Mouse (Mus musculus) adrenal gland (tissue): ENCODE measurements around the gene Slfn8.
"Not testable (repeated sequence)": the region's sequence is repeated elsewhere in the genome, so short reads cannot be mapped to it uniquely, and the experiment has no call there.

Experiments
- intact Hi-C: fragments of 180-260 bp; cut with DNase I; formaldehyde crosslinking; loops from one replicate; pipeline ENCODE4 v1.15.1; 2025
- long read RNA-seq, 2 experiments: library from polyadenylated mRNA; unstranded; transcript quantifications; one replicate each; pipeline ENCODE4 v2.0.0; 2020; ENCODE audit warnings: borderline replicate concordance in 1 of 2; ENCODE audit not compliant: insufficient replicate concordance in 1 of 2

Gene Slfn8
- long read RNA-seq, experiment 1, partial matches to known transcripts: 1 of 1 reads
- long read RNA-seq, experiment 1, other reads (novel, unspliced or antisense): 0 of 1 reads
- long read RNA-seq, experiment 2: 0 reads

DNA sequence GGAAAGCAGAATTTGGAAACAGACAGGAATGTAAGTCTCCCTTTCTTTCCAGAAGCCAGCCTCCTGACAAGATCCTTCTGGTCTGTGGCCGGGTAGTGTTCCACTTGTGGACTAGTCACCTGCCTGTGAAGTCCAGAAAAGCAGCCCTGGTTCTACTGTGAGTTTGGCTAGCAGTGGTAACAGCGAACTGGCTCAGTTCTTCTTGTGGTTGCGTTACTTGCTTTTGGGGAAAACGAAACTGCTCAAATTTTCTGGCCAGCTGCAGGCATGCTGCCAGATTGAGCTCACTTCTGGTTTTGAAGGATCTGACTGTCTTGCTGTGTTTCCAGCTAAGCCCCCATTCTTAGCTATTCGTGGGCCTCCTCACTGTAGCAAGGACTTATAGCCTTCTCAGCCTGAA, at the start of gene Slfn8:
Gene Slfn8 (minus strand): TSS at position 190 of the 400 bp plus-strand sequence.
- intact Hi-C loops: no loop called here

DNA sequence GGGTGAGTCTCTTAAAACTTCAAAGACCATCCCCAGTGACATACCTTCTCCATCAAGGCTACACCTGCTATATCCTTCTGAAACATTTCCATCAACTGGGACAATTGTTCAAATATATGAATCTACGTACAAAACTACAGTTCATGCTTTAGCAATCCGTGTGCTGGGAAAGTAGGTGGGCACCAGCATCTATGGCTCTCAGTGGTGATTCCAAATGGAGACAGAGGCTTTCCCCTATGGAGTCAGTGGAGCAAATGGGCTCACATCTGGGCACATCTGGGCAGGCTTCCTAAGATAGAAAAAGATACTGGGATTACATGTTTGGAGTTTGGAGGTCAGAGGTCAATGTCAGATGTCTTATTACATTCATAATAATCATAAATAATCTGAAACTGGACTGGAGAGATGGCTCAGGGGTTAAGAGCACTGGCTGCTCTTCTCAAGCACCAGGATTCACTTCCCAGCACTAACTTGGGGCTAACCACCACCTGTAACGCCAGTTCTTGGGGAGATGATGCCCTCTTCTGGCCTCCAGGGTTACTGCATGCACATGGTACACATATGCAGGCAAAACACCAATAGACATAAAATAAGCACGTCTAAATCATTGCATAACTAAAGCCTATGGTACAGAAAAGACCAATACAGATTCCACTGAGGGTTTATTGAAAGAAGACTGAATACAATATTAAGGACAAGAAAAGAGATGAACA, 47.5 kb upstream of the Slfn8 start:
- intact Hi-C loops: no loop called here

DNA sequence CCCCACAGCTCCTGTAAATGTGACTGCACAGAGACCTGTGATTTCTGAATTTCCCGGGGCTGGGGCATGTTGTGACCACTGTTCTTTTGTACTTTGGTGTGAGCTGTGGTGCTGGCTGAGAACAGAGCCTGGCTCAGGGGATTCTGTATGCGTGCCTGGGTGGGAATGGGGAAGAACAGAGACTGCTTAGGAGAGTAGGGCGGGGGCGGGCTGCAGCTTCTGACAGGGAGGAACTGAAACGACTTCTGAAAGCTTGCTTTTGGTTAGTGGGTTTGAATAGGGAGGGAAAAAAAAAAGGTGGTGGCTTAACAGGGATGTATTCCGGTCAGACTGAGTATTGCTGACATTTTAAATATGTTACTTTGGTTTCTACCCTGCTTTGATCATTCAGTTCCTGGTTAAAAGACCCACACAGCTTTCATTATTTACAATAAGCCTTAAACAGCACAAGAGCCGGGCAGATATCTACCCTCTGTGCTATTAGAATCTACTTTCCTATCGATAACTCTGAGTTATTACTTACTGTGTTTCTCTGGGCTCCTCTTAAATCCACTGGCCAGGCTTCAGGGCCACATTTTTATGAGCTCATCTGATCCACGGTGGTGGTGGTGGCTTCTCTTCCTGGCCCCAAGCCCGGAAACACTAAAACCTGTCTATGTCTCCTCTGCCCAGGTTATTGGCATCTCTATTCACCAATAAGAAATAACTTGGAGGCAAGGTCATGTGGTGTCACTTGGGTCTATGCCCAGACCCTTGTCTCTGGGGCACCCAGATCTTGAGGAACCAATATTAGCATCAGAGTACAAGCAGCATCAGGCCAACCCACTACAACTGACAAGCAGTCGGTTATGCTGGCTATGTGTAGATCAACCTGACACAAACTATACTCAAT, 46.3 kb upstream of the Slfn8 start:
- intact Hi-C loops: no loop called here

DNA sequence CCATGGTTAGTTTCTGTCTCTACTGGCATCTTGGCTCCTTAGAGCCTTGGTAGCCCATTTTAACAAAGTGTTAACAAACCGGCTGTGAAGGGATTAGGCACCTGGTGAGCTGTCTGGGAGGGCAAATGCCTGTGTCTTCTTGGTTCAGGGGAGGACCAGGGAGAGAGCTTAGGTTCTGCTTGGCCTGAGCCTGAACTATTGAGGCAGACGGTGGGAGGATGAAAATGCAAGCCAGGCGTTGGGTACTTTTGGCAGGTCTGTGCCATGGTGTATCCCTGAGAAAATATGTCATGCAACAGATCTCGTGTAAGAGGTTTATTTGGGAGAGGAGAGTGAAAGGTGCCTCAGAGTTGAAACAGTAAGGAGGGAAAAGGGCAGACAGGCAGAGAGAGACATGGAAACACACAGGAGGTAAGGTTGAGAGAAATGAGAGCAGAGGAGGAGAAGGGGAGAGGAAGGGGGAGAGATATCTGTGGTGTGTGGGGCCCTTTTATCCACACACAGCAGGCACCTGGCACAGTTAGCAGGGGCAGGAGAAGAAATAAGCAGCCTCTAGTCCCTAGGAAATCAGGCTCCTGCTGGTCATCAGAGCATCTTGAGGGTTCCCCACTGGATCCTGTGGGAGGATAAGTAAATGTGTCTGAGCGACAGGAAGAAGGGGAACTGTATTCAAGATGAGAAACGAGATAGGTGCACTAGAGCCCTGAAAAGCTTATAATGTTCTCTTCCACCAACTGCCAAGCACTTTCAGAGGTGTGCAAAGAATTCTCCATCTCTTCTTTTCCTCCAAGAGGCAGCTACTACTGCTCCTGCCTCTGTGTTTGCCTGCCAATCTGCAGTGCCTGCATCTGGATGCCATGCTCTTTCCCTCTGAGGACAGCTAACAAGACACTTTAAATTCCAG, 45.1 kb upstream of the Slfn8 start:
- intact Hi-C loops: no loop called here

DNA sequence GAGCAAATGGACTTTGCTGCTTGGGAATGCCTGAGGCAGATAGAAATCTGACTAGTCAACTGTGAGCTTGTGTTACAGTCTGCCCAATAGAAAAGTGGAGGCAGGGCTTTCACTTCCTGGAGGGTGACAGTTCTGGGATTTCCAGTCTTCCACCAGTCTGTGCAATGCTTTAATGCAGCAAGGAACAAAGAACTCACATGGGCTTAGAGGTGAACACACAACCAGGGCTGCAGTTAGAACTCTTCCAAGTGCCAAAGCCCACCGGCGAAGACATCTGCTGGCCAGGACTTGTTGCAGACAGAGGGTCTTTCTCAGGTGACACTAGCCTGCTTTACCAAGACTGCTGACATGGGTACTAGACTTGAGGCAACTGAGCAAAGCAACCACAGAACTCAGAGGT, 44.3 kb upstream of the Slfn8 start, which contains the start of gene Slfn2:
Gene Slfn2 (plus strand): TSS at position 167 of the 400 bp plus-strand sequence.
- intact Hi-C loops: no loop called here

DNA sequence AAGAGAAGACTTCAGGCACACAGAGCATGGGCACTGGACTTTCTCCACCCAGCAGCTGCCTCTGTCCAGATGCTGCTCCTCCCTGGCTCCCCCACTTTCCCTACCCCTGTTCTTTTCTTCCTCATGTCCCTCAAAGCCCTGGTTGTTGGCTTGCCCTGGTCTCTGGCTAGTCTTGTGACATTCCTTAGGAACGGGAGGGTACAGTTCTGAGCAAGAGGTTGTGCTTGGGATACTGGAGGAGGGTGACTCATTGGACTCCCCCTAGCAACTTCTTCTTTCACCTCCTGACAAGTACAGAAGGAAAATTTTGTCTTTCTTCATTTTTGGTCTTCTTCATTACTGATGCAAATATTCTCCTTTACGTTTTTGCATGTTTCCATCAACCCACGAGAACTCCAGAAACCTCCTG, 43.3 kb upstream of the Slfn8 start:
- intact Hi-C loops: no loop called here

DNA sequence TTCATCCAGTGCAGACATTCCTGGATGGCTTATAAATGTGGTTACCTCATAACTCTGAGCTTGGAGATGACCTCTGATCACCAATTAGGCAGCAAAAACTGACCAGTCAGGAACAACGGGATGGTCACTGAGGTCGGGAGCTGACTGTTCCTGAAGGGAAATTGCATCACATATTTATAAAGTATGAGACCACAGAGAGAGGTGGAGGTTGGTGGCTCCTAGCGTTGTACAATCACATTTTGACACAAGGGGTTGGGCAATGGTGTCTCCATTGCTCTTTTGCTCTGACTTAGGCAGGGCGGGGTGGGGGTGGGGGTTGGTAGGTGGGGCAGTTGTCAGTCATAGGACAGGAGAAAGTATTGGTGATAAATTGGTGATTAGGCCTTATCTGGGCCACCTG, 42.5 kb upstream of the Slfn8 start:
- intact Hi-C loops: no loop called here

DNA sequence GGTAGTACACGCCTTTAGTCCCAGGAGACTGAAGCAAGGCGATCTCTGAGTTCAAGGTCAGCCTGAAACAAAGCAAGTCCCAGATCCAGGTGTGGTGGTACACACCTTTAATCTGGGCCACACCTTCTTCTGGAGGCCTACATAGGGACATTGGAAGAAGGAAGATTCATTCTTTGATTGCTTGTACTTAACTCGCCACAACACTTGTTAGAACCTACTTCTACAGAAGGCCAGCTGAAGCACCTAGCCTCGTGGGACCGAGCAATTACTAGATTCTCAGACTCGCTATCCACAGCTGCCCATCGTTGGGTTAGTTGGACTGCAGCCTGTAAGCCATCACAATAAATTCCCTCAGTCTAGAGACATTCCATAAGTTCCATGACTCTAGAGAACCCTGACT, 41.2 kb upstream of the Slfn8 start:
- intact Hi-C loops: no loop called here

DNA sequence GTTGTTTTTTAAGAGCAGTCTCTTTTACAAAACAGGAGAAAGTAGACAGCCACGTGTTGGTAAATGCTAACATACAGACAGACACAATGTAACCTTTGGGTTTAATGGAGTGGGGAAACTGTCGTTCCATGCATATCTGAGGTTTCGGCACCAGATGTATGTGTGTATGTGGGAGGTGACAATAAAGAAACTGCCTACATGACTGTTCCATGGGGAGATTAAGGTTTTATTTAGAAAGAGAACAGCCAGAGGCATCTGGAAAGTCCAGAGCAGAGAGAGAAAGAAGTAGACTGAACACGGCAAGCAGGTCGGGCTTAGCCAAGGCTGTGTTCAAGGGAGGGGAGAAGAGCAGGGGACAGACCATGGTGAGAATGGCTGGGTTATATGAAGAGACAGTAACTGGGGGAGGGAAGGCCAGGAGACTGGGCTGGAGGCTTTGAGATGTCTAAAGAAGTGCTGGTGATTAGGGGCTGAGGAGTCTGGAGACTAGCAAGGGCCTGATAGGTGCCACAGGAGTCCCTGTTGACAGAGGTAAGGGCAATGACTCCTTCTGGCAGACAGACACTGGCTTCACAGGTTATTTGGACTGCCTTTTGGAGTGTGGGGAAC, 39.9 kb upstream of the Slfn8 start:
- intact Hi-C loops: no loop called here

DNA sequence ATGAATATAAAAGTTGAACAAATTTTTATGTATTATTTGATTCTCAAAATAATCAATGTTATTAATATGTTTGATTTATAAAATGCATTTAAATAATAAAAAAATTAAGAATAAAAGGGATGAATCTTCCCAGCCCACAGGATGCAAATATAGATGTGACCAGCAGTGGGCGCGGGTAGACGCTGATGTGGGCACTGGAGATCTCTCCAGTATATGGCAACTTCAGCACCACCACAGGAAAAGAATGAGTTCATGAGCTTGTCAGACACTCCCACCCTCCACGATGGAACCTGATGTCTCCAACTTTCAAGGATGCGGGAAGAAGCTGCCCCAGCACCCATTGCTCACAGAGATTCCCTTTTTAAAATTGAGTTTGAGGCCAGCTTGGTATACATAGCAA, 37.3 kb upstream of the Slfn8 start:
- intact Hi-C loops: no loop called here

DNA sequence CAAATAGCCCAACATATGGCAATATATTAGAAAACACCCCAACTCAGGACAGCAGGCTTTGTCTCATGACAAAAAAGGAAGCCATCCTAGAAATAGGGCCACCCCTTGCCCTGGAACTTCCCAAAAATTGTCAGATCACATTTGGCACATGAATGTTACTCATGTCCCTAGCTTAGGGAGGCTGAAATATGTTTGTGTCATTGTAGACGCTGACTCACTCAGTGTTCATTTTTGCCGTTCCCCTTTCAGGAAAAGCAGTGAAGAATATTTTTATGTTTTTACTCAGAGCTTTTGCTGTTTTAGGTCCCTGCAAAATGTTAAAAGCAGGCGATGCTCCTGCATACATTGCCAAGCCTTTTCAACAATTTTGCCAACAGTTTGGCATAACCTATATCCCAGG, 25.0 kb upstream of the Slfn8 start:
- intact Hi-C loops: loop anchor here (10.0 kb wide), 1 partner anchor 131 kb away; the partner anchor contains the start of gene Unc45b

DNA sequence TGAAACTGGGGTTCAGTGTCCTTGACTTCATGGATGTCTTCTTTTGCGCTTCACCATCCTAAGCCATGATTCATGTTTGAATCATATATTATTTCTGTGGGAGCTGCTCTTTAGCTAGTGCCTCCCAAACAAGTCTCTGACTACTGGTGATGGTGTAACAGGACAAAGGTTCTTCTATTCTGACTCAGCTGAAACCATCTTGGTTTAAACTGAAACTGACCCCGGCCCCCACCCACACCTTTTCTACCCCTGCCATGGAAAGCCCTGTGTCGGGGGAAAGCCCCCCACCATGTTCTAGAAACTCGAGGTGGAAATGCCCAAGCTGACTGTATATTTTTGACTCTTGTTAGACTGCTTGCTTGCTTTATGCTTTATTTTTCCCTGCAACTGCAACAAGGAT, 23.3 kb upstream of the Slfn8 start:
- intact Hi-C loops: loop anchor here (10.0 kb wide), 1 partner anchor 129 kb away; the partner anchor contains the start of gene Unc45b

DNA sequence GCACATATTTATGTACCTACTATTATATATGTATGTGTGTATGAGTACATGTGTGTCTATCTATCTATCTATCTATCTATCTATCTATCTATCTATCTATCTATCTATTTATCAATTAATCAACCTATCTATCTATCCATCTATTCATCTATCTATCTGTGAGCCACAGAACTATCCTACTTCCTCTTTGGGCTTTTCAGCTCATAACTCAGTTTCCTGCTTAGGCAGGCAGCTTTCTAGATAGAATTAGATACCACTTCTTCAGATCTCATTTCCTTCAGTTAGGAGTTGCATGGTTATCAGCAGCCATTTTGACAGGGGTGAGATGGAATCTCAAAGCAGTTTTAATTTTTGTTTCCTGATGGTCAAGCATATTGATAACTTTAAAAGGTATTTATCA, 20.4 kb upstream of the Slfn8 start:
- intact Hi-C loops: loop anchor here (10.0 kb wide), 1 partner anchor 126 kb away; the partner anchor contains the start of gene Unc45b

DNA sequence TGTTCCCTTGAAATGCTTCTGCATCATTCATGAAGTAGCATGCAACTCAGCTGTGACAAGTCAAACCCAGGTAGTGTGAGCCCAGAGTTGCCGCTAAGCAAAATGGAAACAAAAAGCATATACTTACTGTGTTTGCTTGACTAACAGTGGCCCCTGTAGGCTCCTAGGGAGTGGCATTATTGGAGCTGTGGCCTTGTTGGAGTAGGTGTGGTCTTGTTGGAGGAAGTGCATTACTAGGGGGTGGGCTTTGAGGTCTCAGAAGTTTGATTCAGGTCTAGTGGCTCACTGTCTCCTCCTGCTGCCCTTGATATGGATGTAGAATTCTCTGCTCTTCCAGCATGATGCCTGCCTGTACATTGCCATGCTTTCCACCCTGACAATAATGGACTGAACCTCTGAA, 19.7 kb upstream of the Slfn8 start:
- intact Hi-C loops: loop anchor here (10.0 kb wide), 1 partner anchor 126 kb away; the partner anchor contains the start of gene Unc45b

DNA sequence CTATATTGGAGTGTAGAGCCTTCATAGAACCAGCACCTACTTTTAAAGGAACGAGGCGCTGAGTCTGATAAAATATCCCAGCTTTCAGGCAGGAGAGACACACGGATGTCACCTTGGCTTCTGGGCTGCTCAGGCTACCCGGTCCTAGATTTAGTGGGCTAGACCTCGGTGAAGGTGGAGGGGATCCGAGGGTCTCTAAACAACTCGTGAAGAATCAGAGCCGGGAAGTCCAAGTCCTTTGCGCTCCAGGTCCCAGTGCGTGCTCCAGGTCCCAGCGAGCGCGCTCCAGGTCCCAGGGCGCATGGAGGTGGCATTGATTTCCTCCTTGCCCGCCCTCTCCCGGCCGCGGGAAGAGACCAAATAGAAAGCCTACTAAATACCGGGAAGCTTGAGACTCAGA, 19.2 kb upstream of the Slfn8 start:
- intact Hi-C loops: loop anchor here (10.0 kb wide), 1 partner anchor 125 kb away; the partner anchor contains the start of gene Unc45b

DNA sequence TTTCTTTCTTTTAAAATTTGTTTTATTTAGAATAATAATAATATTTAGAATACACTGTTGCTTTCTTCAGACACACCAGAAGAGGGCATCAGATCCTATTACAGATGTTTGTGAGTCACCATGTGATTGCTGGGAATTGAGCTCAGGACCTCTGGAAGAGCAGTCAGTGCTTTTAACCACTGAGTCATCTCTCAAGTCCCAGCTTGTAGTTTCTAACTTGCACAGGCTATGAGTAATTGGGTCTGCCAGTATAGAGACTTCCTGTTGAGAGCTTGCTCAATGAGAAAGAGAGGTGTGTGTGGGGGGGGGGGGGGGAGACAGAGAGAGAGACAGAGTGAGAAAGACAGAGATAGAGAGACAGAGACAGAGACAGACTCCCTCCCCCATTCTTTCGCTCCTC, 18.5 kb upstream of the Slfn8 start:
- intact Hi-C loops: no loop called here

DNA sequence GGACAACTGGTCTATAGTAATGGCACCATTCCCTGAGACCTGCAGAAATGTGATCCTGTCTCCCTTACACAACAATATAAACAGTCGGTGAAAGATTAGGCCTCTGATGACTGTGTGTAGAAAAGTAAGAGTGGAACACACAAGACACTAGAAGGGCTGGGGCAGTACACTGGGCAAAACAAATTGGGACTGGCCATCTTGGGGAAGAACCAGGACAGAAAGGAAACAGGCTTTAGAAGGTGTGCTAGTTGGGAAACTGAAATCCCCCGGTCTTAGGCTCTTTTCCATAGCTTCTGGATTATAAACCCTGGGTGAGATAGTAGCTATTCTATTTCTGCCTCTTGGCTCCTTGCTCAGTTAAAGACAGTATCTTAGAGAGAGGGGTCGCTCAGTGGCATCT, 18.1 kb upstream of the Slfn8 start:
- intact Hi-C loops: not testable (repeated sequence)

DNA sequence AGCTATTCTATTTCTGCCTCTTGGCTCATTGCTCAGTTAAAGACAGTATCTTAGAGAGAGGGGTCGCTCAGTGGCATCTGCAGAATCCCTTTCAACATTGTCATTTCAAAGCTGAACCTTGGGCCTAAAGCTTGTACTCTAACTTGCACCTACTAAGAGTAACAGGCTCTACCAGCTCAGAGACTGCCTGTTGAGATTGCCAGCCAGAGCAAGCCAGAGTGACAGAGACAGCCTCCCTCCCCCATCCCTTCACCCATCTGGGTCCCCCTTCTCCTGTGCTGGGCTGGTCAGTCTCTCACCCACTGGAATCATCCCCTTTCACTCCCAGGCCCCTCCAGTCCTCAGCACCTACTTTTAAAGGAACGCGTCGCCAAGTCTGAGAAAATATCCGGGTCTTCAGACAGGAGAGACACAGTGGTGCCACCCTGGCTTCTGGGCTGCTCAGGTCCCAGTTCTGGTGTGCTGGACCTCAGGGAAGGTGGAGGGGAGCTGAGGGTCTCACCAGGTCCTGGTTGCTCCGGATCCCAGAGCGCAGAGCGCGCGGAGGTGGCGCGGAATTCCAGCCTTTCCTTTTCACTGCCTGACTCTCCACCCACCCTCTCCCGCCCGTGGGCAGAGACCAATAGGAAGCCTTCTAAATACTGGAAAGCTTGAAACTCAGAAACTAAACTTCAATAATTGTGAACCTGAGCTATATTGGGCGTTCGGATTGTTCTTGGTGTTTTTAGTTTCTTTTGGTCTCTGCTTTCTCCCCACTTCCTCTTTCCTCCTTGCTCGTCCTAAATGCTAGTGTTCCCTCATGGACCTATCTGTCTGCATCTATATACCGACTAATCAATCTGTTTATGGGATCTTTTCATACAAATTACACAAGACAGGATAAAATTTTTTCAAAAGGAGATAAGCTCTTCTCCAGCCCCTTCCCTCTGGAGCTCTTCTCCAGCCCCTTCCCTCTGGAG, 770 bp downstream of the Slfn8 start:
- intact Hi-C loops: not testable (repeated sequence)

DNA sequence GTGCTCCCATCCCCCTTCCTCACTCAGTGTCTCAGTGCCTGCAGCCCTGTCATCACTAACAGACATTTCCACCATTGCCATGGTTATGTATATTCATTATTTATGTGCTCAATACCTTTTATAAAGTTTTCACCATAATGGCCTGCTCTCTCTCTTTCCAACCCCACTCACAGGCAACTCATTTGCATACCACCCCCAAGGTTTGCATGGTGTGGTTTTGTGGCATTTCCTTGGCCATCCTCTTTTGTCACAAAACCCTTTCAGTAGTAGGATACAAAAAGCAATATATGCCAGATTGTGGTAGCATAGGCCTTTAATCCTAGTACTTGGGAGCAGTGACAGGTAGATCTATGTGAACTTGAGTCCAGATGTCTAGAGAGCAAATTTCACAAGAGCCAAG, 4.5 kb downstream of the Slfn8 start:
- intact Hi-C loops: no loop called here
